ENCODE assay signal across 19 mouse cellular contexts in the genomic region with DNA sequence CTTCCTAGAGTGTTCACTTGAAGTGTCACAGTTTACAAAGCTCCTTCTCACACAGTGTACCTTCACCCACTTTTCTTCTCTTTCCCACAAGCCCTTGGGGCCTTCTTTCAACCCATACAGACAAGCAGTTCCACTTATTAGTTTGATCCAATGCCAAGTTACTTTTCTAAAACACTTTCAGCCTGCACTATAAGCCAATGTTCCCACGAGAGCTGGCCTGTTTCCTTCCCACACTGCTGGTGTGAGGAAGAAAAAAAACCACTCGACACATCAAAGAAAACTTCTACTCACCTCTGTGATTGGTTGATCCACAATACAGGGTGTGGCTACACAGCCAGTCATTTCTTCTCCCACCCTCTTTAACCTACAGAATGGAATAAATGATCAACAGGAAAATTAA.
A peak's percentile ranks its signal among the peaks of the same experiment; 100 is the strongest.
DNase-seq lines count a peak whose midpoint lies in the region; ATAC-seq and TF ChIP-seq lines count a peak whose summit lies in the region.
"Had no signal": no experiment of that assay in that cellular context is flagged by ENCODE, and none has a peak within 500 bp of the region (broad histone marks: within the 10 kb centered on the region; RNA-seq: fewer than 3 reads in every experiment).

No protein-coding gene starts in this region.

- no peak overlapping the region for H3K9ac ChIP-seq in embryonic facial prominence, embryonic 12.5 days
- H3K9ac ChIP-seq: hindbrain, embryonic 15.5 days; midbrain, embryonic 12.5 days had no signal

- no peaks in the 10 kb centered on the region for H3K36me3 ChIP-seq in embryonic facial prominence, embryonic 12.5 days
- no peaks in the 10 kb centered on the region for H3K36me3 ChIP-seq in embryonic facial prominence, embryonic 10.5 days (replicated peaks)
- H3K36me3 ChIP-seq: forebrain, embryonic 10.5 days; hindbrain, embryonic 15.5 days; midbrain, embryonic 12.5 days had no signal

- H3K4me2 ChIP-seq in embryonic facial prominence, embryonic 12.5 days (replicated peaks), result no peak overlapping the region
- H3K4me2 ChIP-seq: hindbrain, embryonic 15.5 days; midbrain, embryonic 12.5 days had no signal

- H3K4me3 ChIP-seq in embryonic facial prominence, embryonic 12.5 days, result no peak overlapping the region
- no peak overlapping the region for H3K4me3 ChIP-seq in embryonic facial prominence, embryonic 10.5 days
- H3K4me3 ChIP-seq in layer of hippocampus, adult 2 months, result no peak overlapping the region
- H3K4me3 ChIP-seq: forebrain, embryonic 10.5 days; hindbrain, embryonic 15.5 days; midbrain, embryonic 12.5 days had no signal

- WGBS in embryonic facial prominence, embryonic 12.5 days, result 23% methylated on average over 2 of the region's 2 CpGs
- 50% methylated on average over 2 of the region's 2 CpGs for WGBS in embryonic facial prominence, embryonic 10.5 days

- no peaks in the 10 kb centered on the region for H3K27me3 ChIP-seq in embryonic facial prominence, embryonic 12.5 days
- H3K27me3 ChIP-seq in embryonic facial prominence, embryonic 10.5 days (replicated peaks; ENCODE audit: low read depth, poor library complexity, severe bottlenecking), result no peaks in the 10 kb centered on the region
- H3K27me3 ChIP-seq: hindbrain, embryonic 15.5 days; midbrain, embryonic 12.5 days had no signal

- ATAC-seq in embryonic facial prominence, embryonic 12.5 days (ENCODE audit: insufficient number of reproducible peaks, insufficient read depth, low FRiP score, low TSS enrichment), result no peak
- ATAC-seq in megakaryocyte, adult 5-6 weeks (ENCODE audit: poor library complexity, severe bottlenecking), result no peak
- ATAC-seq: intestine, embryonic 16.5 days had no signal

- peaks cover 25% of the 10 kb centered on the region for H3K4me1 ChIP-seq in embryonic facial prominence, embryonic 12.5 days
- H3K4me1 ChIP-seq in embryonic facial prominence, embryonic 10.5 days, result peaks cover 22% of the 10 kb centered on the region

- no peak for TF ChIP-seq CTCF in layer of hippocampus, adult 2 months (conservative IDR thresholded peaks at IDR 0.05)

- no peak for DNase-seq in embryonic facial prominence, embryonic 10.5 days (ENCODE audit: low spot score)
- DNase-seq in layer of hippocampus, adult 2 months (ENCODE audit: low spot score in 2 of 2), result no peak
- DNase-seq in layer of hippocampus, postnatal 36 days, result no peak
- DNase-seq in adipocyte (ENCODE audit: low spot score), result peak; percentile 40
- peak; percentile 88 for DNase-seq in gonadal fat pad, adult 2 months (ENCODE audit: low read depth)
- no peak for DNase-seq in urinary bladder, postnatal 36 days (ENCODE audit: low spot score in 2 of 2)
- DNase-seq: adrenal gland, adult 2 months; cerebellum, adult 11 months; cerebellum, postnatal 25 days; liver; thymus, postnatal 36 days had no signal

- H3K9me3 ChIP-seq in embryonic facial prominence, embryonic 12.5 days, result no peaks in the 10 kb centered on the region
- no peaks in the 10 kb centered on the region for H3K9me3 ChIP-seq in embryonic facial prominence, embryonic 10.5 days
- H3K9me3 ChIP-seq: forebrain, embryonic 10.5 days; hindbrain, embryonic 15.5 days; midbrain, embryonic 12.5 days had no signal

- H3K27ac ChIP-seq in embryonic facial prominence, embryonic 12.5 days, result peak overlapping the region; percentile 54
- no peak overlapping the region for H3K27ac ChIP-seq in embryonic facial prominence, embryonic 10.5 days (replicated peaks)
- H3K27ac ChIP-seq in layer of hippocampus, adult 2 months, result peak overlapping the region; percentile 69
- H3K27ac ChIP-seq: forebrain, embryonic 10.5 days; hindbrain, embryonic 15.5 days; kidney, postnatal 0 days; macrophage; midbrain, embryonic 12.5 days had no signal

Comparison
In these comparisons a context has a peak if more than half of its experiments do, and no peak if none do; other contexts are left out.
1. DNase-seq: peak in adipocyte (single experiment) and gonadal fat pad, adult 2 months (single experiment); none in embryonic facial prominence, embryonic 10.5 days (single experiment), layer of hippocampus, adult 2 months (0 of 2), layer of hippocampus, postnatal 36 days (0 of 2) and urinary bladder, postnatal 36 days (0 of 2).